Mouse (Mus musculus) liver, adult 10 weeks (tissue): ENCODE measurements around the gene Cyp2d12. TPM values are rescaled to one million over a fixed set of nuclear protein-coding genes. Genes with fewer than 3 reads are reported as not detected.

Source experiments
- polyA plus RNA-seq: library from polyadenylated mRNA; stranded (reverse); fragments of 350-450 nt; fragmentation: Illumina TruSeq; extraction: RNeasy Lipid Tissue Mini Kit (QIAGEN cat#74804); gene quantifications from one replicate; pipeline ENCODE4 v1.2.3, GENCODE M21; 2014; ENCODE audit warnings: low read depth, low replicate concordance

Gene Cyp2d12
- not detected for polyA plus RNA-seq

DNA sequence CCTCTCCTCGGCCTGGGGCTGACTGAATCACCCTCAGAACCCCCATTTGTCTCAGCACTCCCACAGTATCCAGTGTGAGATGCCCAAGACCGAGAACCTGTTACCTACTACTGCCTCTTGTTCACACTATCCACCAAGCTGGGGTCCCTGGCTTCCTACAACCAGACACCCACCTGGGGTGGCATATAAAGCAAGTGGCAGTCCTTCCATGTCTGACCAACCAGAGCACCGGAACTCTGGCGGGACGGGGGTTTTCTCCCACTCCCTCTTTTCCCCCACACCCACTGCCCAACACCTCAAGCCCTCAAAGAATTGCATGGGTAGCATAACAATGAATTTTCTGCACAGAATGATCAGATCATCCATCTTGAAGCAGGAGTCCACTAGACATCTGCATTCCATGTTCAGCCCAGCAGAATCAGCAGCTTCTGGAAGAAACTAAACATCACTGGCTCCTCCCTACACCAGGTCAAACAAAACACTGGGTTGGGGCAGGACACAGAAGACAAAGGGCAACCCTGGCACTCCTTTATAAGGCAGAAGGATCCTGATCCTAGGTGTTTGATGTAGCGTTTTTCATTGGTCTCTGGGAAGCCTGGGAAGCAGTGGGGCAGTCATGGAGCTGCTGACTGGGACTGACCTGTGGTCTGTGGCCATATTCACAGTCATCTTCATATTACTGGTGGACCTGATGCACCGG lies at the start of gene Cyp2d12:
Gene Cyp2d12 (plus strand): TSS at position 542 of the 700 bp plus-strand sequence.

Other genes with a start within 250 kb of the Cyp2d12 start
- 10.4 TPM for gene Naga, start 216.1 kb upstream of the Cyp2d12 start, polyA plus RNA-seq
- 0.26 TPM for gene Pheta2, start 216.1 kb upstream of the Cyp2d12 start, polyA plus RNA-seq
- 34.1 TPM for gene Smdt1, start 216.1 kb upstream of the Cyp2d12 start, polyA plus RNA-seq
- 404 TPM for gene Ndufa6, start 200.8 kb upstream of the Cyp2d12 start, polyA plus RNA-seq
- 73.7 TPM for gene Cyp2d22, start 174.8 kb upstream of the Cyp2d12 start, polyA plus RNA-seq
- gene Cyp2d11, start 161.1 kb upstream of the Cyp2d12 start, polyA plus RNA-seq: not detected
- 174 TPM for gene Cyp2d10, start 147.9 kb upstream of the Cyp2d12 start, polyA plus RNA-seq
- 18.5 TPM for gene Cyp2d9, start 121.6 kb upstream of the Cyp2d12 start, polyA plus RNA-seq
- not detected for gene Cyp2d34, start 65.9 kb downstream of the Cyp2d12 start, polyA plus RNA-seq
- gene Cyp2d40, start 209.1 kb downstream of the Cyp2d12 start, polyA plus RNA-seq: 8.8 TPM
- 405 TPM for gene Cyp2d26, start 239.2 kb downstream of the Cyp2d12 start, polyA plus RNA-seq